Mouse (Mus musculus) lung, adult 2 months (tissue): ENCODE data around the gene Hsd17b11. TPM values are rescaled to one million over a fixed set of nuclear protein-coding genes. Genes with fewer than 3 reads are reported as not detected.

Source experiments
- DNase-seq: peaks from one replicate; pipeline ENCODE4 v3.0.0; 2022
- H3K4me1 ChIP-seq: fragments of 200-500 bp; 2 replicates; pipeline ENCODE4 v1.6.1; 2011; ENCODE audit warnings: low read length; ENCODE audit not compliant: control insufficient read depth, insufficient read depth
- H3K4me3 ChIP-seq: fragments of 200-500 bp; replicated peaks from 2 replicates; pipeline ENCODE3; 2011; ENCODE audit warnings: low read depth, mild to moderate bottlenecking, control low read depth, low read length; ENCODE audit errors: extremely low read depth
- CTCF ChIP-seq: fragments of 200-500 bp; IDR thresholded peaks from 2 replicates; pipeline ENCODE4 v1.5.1; 2011; ENCODE audit warnings: mild to moderate bottlenecking, low read length, control low read depth; ENCODE audit not compliant: insufficient read depth
- POLR2A ChIP-seq: fragments of 200-500 bp; IDR thresholded peaks from 2 replicates; pipeline ENCODE4 v1.6.1; 2011; ENCODE audit warnings: low read depth, mild to moderate bottlenecking, control low read depth, low read length, borderline replicate concordance; ENCODE audit errors: extremely low read depth
- WGBS: fragments of 180-500 bp; shearing (Covaris S2); methylation state at CpG from one replicate; pipeline ENCODE4 v1.1.7; 2018; 5-methylcytosine and 5-hydroxymethylcytosine counted together
- polyA plus RNA-seq: library from polyadenylated mRNA; depleted of rRNA; stranded (reverse); fragments of >200 nt; gene quantifications from 2 replicates; pipeline ENCODE4 v1.2.3, GENCODE M21; 2012

Gene Hsd17b11
- polyA plus RNA-seq, 1 experiment = 53.1 TPM

DNA sequence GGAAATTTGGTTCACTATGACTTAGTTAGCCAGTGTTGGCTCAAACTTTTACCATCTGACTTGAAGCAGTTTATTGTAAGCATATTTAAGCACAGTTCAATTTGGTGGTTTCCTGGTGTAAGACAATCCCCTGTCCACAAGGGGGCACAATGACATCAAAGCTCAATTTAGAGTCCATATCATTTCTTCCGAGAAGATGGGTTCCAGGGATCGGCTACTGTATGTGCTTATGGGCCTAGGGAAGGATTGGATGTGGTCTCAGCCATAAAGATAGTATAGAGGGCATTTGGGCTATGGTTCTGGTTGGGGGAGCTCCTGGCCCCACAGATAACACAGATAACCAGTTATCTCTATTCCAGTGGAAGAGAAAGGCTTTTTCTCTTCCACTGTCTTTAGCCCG, 26.5 kb downstream of the Hsd17b11 start:
- no peak overlapping the region for H3K4me3 ChIP-seq
- no peak for DNase-seq
- H3K4me1 ChIP-seq = no peaks in the 10 kb centered on the region
- WGBS = 48% methylated on average over 3 of the region's 3 CpGs
- TF ChIP-seq POLR2A (no peak), CTCF (peak; percentile 26; the same call in 1 of the 2 replicates)

DNA sequence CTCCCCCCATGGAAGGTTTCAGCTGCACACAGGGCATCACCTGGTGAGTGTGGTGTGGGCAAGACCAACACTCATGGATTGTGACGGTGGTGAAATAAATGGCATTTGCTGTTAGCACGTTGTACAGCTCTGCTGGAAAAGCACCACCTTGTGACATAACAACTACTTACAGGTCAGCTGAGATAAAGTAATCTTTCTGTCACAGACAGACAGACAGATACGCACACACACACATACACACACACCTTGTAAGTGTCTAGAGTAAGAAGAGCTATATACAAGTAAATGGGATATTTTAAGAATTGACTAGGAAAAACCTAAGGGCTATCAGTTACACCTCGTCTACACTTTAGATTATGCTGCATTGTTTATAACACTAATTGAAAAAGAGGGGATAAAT, 27.1 kb downstream of the Hsd17b11 start:
- Histone ChIP-seq H3K4me3 (no peak overlapping the region), H3K4me1 (no peaks in the 10 kb centered on the region)
- TF ChIP-seq CTCF (no peak), POLR2A (no peak)
- DNase-seq = no peak
- 84% methylated on average over 4 of the region's 4 CpGs for WGBS

DNA sequence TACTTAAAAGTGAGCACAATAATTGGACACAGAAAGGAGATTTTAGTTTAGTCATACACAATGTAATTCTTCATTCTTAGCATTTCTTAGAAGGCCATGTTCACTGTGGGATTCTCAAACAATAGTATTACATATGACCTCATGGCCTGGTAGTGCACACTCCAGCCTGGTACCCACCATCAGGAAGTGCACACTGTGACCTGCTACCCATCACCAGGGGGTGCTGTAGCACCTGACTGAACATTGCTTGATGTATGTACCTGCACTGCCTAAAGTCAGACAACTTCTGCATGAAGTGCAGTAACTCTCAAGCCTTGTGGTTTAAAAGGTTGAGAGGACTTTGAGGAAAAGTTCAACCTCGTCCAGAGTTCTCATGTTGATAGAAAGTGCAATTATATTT, 28.1 kb downstream of the Hsd17b11 start:
- 77% methylated on average over 1 of the region's 1 CpGs for WGBS
- peak; percentile 49 for TF ChIP-seq CTCF
- TF ChIP-seq POLR2A = no peak
- DNase-seq = no peak

DNA sequence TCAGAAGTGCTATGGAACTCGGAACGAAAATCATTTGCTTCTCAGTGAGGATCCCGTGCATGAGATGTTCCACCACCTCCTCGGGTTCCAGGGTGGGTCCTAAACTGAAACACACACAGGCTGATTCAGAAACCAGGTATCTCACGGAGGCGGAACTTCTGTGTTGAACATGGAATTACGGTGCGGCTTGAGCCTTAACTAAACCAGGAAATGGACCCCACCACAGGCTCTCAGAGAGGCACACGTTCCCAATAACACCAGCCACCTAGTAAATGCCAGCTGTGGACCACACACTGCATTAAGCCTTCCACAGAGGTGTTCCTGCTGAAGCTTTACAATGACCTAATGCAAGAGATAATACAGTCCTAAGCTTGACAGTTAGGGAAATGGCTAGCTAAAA, 28.9 kb downstream of the Hsd17b11 start:
- TF ChIP-seq POLR2A (no peak), CTCF (no peak)
- 91% methylated on average over 9 of the region's 9 CpGs for WGBS
- Histone ChIP-seq H3K4me3 (no peak overlapping the region), H3K4me1 (no peaks in the 10 kb centered on the region)
- DNase-seq = no peak

More for the DNA sequence above, 28.1 kb downstream of the Hsd17b11 start:
- Histone ChIP-seq H3K4me3 (no peak overlapping the region), H3K4me1 (no peaks in the 10 kb centered on the region)

DNA sequence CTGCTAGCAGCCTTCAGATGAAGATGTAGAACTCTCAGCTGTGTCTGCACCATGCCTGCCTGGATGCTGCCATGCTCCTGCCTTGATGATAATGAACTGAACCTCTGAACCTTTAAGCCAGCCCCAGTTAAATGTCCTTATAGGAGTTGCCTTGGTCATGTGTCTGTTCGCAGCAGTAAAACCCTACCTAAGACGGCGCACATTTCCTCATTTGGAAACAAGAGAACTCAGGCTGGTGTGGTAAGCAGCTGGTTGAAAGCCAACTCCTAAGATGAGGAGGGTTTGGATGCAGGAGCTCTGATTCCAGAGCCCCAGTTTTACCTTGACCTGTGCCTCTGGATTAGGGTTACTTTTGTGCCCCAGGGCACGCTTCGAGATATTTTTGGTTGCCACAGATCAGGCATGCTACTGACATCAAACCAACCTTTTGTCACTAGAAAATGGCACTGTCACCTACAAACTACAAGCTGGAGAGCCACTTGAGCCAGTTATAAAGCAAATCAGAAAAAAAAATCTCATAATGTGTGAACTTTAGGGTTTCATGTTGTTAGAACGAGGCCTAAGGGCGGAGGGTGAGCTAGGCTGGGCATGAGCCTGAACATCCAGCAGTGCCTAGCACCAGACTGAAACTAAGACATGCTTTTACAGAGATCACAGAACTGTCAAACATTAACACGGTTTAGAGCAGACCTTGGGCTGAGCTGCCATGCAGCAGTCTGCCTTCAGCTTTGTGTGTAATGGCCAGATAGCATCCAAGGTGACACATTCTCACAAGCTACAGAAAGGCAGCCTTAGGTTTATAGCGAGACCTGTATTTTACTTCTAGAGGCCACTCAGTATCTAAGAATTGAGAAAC, 40.8 kb downstream of the Hsd17b11 start:
- H3K4me1 ChIP-seq = no peaks in the 10 kb centered on the region
- no peak for TF ChIP-seq POLR2A
- no peak for TF ChIP-seq CTCF
- no peak for DNase-seq
- H3K4me3 ChIP-seq = no peak overlapping the region
- 79% methylated on average over 9 of the region's 9 CpGs for WGBS

DNA sequence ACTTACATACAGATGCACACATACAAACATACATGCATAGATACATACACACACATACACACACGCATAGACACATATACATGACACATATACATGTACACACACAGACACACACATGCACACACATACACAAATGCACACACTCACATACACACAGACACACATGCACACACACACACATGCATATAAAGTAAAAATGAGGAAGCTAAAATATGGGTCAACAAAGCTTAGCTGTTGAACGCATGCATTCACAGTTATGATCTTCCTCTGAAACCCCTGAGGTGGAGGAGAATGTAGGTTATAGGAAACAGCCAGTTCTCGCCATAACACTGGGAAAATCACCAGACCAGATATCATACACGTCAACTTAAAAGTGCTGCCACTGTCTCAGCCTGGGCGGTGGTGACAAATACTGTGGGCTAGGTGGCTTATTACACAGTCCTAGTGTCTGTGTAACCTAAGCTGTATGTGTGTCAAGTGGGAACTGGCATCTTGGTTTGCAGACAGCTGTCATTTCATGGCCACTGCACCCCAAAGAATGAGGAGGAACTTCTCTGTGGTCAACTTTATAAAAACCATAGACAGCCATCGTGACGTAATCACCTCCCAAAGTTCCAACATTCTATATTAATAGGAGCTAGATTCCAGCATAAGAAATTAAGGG, 43.7 kb downstream of the Hsd17b11 start:
- H3K4me3 ChIP-seq = no peak overlapping the region
- DNase-seq = no peak
- no peak for TF ChIP-seq POLR2A
- no peak for TF ChIP-seq CTCF
- 76% methylated on average over 7 of the region's 7 CpGs for WGBS
- no peaks in the 10 kb centered on the region; the same call in 1 of the 2 replicates for H3K4me1 ChIP-seq

DNA sequence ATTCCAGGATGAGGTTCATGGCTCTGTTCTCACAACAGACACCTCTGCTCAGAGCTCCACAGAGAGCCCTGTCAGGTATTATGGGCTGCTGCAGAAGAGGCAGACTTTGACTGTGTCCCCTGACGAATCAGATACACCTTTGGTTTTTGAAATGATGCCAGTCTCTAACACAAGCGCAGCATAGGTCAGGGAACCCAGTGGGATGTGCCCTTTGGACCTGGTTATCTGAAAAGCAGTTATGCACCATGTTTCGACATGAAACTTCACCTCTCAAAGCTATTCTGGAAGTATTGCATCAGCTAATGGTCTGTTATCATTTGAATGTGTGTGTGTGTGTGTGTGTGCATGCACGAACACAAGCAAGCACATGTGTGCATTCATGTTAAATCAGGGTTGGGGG, 44.4 kb downstream of the Hsd17b11 start, which contains the start of gene Hsd17b13:
Gene Hsd17b13 (minus strand): TSS at position 114 of the 400 bp plus-strand sequence.
- 79% methylated on average over 4 of the region's 4 CpGs for WGBS
- TF ChIP-seq CTCF (no peak), POLR2A (no peak)
- DNase-seq = no peak

DNA sequence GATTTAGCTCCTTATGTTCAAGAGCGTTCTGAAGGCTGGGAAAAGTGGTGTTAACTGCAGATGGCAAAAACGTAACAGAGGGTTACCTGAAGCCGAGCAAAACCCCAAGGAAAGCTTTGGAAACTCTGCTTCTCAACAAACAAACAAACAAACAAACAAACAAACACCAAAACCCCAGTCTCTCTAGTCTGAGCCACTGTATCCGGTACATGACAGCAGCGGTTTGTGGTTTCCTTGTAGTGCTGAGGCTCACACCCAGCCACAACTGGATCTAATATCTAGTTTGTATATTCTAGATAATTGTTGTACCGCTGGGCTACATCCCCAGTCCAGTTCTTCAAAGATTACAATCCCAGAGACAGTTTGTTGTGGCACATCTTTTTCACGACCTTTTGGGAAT, 46.0 kb downstream of the Hsd17b11 start:
- no peak for DNase-seq
- no peak for TF ChIP-seq POLR2A
- no peak for TF ChIP-seq CTCF
- H3K4me1 ChIP-seq = no peaks in the 10 kb centered on the region; the same call in 1 of the 2 replicates
- no peak overlapping the region for H3K4me3 ChIP-seq
- WGBS = 50% methylated on average over 7 of the region's 7 CpGs

More for the DNA sequence above, 44.4 kb downstream of the Hsd17b11 start, which contains the start of gene Hsd17b13:
- Histone ChIP-seq H3K4me1 (no peaks in the 10 kb centered on the region; the same call in 1 of the 2 replicates), H3K4me3 (no peak within 1 kb of the TSS)

DNA sequence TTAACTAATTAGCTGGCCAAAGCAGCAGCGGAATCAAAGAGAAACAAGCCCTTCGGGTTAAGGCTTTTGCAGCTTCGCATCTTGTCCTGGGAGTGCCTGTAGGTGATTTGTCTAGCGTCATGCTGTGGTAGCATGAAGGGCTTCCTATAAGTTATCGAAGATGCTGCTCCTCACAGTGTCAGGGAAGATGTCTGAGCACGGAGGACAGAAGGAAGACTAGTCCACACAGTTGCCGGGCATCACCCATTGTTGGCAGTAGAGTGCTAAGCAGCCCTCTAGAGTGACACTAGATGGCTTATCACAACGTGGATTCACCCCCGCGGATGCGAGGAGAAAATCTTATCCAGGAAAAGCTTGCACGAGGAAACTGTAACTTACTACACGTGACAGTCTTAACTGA, 48.9 kb downstream of the Hsd17b11 start:
- Histone ChIP-seq H3K4me1 (no peaks in the 10 kb centered on the region; the same call in 1 of the 2 replicates), H3K4me3 (no peak overlapping the region)
- TF ChIP-seq CTCF = no peak
- TF ChIP-seq POLR2A = no peak
- 35% methylated on average over 13 of the region's 13 CpGs for WGBS
- no peak for DNase-seq
